Mouse (Mus musculus) cerebellum, adult 2 months (tissue): ENCODE results near the gene Mgmt. TPM values are rescaled to one million over a fixed set of nuclear protein-coding genes. Genes with fewer than 3 reads are reported as not detected.
A peak's percentile ranks its signal among the peaks of the same experiment; 100 is the strongest.

Experiments
- DNase-seq, 2 experiments: peaks; one replicate each; pipeline ENCODE4 v3.0.0; 2021
- H3K27ac ChIP-seq: fragments of 200-500 bp; 2 replicates; pipeline ENCODE4 v1.5.1; 2012; ENCODE audit warnings: low read length, control low read depth, inconsistent platforms; ENCODE audit not compliant: insufficient read depth
- H3K27me3 ChIP-seq: fragments of 200-500 bp; 2 replicates; pipeline ENCODE4 v1.6.1; 2012; ENCODE audit warnings: inconsistent platforms, mild to moderate bottlenecking, low read length, moderate library complexity; ENCODE audit not compliant: control insufficient read depth, insufficient read depth
- H3K4me1 ChIP-seq: fragments of 200-500 bp; 2 replicates; pipeline ENCODE4 v1.6.1; 2011; ENCODE audit warnings: low read length; ENCODE audit not compliant: control insufficient read depth, insufficient read depth
- H3K4me3 ChIP-seq: fragments of 200-500 bp; replicated peaks from 2 replicates; pipeline ENCODE3; 2011; ENCODE audit warnings: mild to moderate bottlenecking, low read depth, low read length, control low read depth; ENCODE audit not compliant: insufficient read depth
- CTCF ChIP-seq: fragments of 200-500 bp; IDR thresholded peaks from 2 replicates; pipeline ENCODE4 v1.5.1; 2011; ENCODE audit warnings: low read depth, mild to moderate bottlenecking, control low read depth, low read length, moderate library complexity, borderline replicate concordance; ENCODE audit not compliant: insufficient read depth
- POLR2A ChIP-seq: fragments of 200-500 bp; IDR thresholded peaks from 2 replicates; pipeline ENCODE4 v1.6.1; 2011; ENCODE audit warnings: low read length, control low read depth, borderline replicate concordance; ENCODE audit not compliant: insufficient read depth
- WGBS: fragments of 180-500 bp; shearing (Covaris S2); methylation state at CpG from one replicate; pipeline ENCODE4 v1.1.7; 2018; 5-methylcytosine and 5-hydroxymethylcytosine counted together
- polyA plus RNA-seq: library from polyadenylated mRNA; depleted of rRNA; stranded (reverse); fragments of >200 nt; gene quantifications from 2 replicates; pipeline ENCODE4 v1.2.3, GENCODE M21; 2012

Gene Mgmt
- polyA plus RNA-seq, 1 experiment = 0.92 TPM

GRCm38 (mm10) chr7:137034986-137035385, 140.6 kb downstream of the Mgmt start:
- Histone ChIP-seq H3K27ac (no peak overlapping the region), H3K27me3 (no peaks in the 10 kb centered on the region), H3K4me3 (no peak overlapping the region), H3K4me1 (peaks cover 4% of the 10 kb centered on the region; the same call in 1 of the 2 replicates)
- TF ChIP-seq CTCF (no peak), POLR2A (no peak)
- DNase-seq = no peak
- 94% methylated on average over 3 of the region's 3 CpGs for WGBS

DNA sequence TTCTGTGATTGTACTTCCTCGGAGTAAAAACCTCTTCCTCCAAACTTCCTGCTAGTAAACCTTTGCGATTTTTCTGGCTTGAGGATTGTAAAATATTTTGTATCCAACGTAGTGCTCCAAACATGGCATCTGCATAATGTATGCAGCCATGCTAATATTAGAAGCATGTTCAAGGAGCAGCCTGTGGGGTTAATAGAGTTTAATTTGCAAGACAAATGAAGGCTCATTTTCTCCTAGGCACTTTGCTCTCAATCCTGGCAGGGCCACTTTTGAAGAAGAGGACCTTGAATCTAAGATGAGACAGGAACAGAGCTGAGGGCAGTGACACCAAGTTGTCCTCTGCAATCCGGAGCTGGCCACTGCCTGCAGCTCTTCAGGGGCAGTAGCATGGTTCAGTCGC, 141.5 kb downstream of the Mgmt start:
- H3K27me3 ChIP-seq = no peaks in the 10 kb centered on the region
- 68% methylated on average over 5 of the region's 5 CpGs for WGBS
- no peak for DNase-seq

DNA sequence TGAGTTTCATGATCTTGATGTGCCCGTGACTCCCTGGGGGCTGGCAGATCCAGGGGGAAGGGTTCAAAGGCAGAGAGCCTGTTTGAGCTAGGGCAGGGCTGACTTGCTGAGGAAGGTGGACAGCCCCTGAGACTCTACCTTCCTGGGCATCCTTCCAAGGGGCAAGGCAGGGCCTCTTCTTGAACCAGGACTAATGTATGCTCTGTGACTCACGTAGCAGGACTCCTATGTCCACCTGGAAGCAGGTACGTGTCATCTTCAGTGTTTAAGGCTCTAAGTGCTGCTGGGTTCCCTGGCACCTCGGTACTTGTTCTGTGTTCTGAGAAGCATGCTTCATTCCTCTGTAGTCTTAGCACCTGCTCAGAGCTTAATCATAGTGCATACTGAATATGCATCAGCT, 143.1 kb downstream of the Mgmt start:
- WGBS = 71% methylated on average over 4 of the region's 4 CpGs

More for the DNA sequence above, 141.5 kb downstream of the Mgmt start:
- Histone ChIP-seq H3K4me3 (no peak overlapping the region), H3K4me1 (peaks cover 4% of the 10 kb centered on the region; the same call in 1 of the 2 replicates), H3K27ac (no peak overlapping the region)
- TF ChIP-seq CTCF (no peak), POLR2A (no peak)

GRCm38 (mm10) chr7:137037872-137038271, 143.5 kb downstream of the Mgmt start:
- no peak overlapping the region for H3K27ac ChIP-seq
- no peak overlapping the region for H3K4me3 ChIP-seq
- H3K4me1 ChIP-seq = peaks cover 4% of the 10 kb centered on the region; the same call in 1 of the 2 replicates
- WGBS = 65% methylated on average over 5 of the region's 5 CpGs
- DNase-seq = no peak
- TF ChIP-seq POLR2A (no peak), CTCF (no peak)
- no peaks in the 10 kb centered on the region for H3K27me3 ChIP-seq

More for the DNA sequence above, 143.1 kb downstream of the Mgmt start:
- no peak for DNase-seq
- Histone ChIP-seq H3K27me3 (no peaks in the 10 kb centered on the region), H3K4me3 (no peak overlapping the region), H3K4me1 (peaks cover 4% of the 10 kb centered on the region; the same call in 1 of the 2 replicates), H3K27ac (no peak overlapping the region)
- TF ChIP-seq POLR2A (no peak), CTCF (no peak)

- Histone ChIP-seq H3K27ac (no peak overlapping the region), H3K4me3 (no peak overlapping the region), H3K4me1 (peaks cover 4% of the 10 kb centered on the region; the same call in 1 of the 2 replicates), H3K27me3 (no peaks in the 10 kb centered on the region)
- peak in 1 of 2 experiments; percentile 1 for DNase-seq
- TF ChIP-seq POLR2A = no peak
- TF ChIP-seq CTCF = no peak
- WGBS = 27% methylated on average over 10 of the region's 10 CpGs
These were observed 144.0 kb downstream of the Mgmt start for GRCm38 (mm10) chr7:137038311-137038945.

DNA sequence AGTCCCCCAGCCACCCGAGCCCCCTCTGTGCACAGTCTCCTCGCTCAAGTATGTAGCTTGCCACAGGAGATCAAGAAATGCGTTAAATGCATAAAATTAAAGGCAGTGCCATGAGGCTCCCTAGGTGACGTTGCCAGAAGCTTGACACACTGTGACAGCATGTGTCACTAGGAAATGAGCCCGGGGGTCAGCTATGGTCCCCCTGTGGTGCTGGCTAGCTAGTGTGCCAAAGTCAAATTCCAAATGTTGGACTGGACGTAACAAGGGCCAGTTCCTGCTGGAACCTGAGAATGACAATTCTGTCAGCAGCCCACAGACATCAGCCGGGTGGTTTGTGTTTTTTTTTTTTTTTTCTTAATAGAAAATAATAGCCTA, 144.5 kb downstream of the Mgmt start:
- Histone ChIP-seq H3K27ac (no peak overlapping the region), H3K4me3 (no peak overlapping the region)
- WGBS = 6% methylated on average over 7 of the region's 7 CpGs

GRCm38 (mm10) chr7:137040646-137041045, 146.2 kb downstream of the Mgmt start:
- 29% methylated on average over 8 of the region's 8 CpGs for WGBS
- H3K4me1 ChIP-seq = peaks cover 4% of the 10 kb centered on the region; the same call in 1 of the 2 replicates
- H3K4me3 ChIP-seq = no peak overlapping the region
- H3K27me3 ChIP-seq = no peaks in the 10 kb centered on the region
- DNase-seq = no peak
- TF ChIP-seq CTCF (no peak), POLR2A (no peak)
- no peak overlapping the region for H3K27ac ChIP-seq

More for the DNA sequence above, 144.5 kb downstream of the Mgmt start:
- TF ChIP-seq POLR2A (no peak), CTCF (no peak)
- Histone ChIP-seq H3K27me3 (no peaks in the 10 kb centered on the region), H3K4me1 (peaks cover 4% of the 10 kb centered on the region; the same call in 1 of the 2 replicates)
- DNase-seq = peak; percentile 10 to 24

- H3K4me3 ChIP-seq = no peak overlapping the region
These were observed 152.5 kb downstream of the Mgmt start for GRCm38 (mm10) chr7:137046891-137047290.

More at GRCm38 (mm10) chr7:137046891-137047290, 152.5 kb downstream of the Mgmt start:
- no peak for TF ChIP-seq CTCF
- TF ChIP-seq POLR2A = no peak
- H3K4me1 ChIP-seq = no peaks in the 10 kb centered on the region
- DNase-seq = no peak
- 72% methylated on average over 4 of the region's 4 CpGs for WGBS
- H3K27ac ChIP-seq = no peak overlapping the region
- H3K27me3 ChIP-seq = no peaks in the 10 kb centered on the region
